Mouse (Mus musculus): Measurements from ENCODE around the gene Trpm8. TPM values are rescaled to one million over a fixed set of nuclear protein-coding genes. Genes with fewer than 3 reads are reported as not detected.

The Trpm8 gene
- polyA plus RNA-seq, 1 experiment, result 0.02 TPM

DNA sequence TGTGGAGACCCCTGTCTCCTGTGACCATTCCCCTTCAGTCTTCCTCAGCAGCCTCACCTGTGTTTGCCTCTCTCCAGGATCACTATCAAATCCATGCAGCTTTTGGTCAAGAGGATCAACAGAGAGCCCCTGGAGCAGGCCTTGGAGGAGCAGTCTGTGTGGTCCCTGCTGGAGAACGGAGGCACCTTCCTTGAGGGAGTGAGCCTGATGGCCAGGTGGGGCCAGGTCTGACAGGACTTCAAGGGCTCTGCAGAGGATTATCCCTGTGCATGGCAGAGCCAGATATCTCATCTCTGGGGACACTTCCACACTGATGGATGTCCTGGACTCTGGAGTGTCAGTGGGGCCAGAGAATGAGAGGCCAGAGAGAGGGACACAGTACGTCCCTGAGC is 22.0 kb upstream of the Trpm8 start:
- H3K4me3 ChIP-seq (ENCODE audit: insufficient read depth, low read length), result no peak overlapping the region
- H3K27ac ChIP-seq (ENCODE audit: insufficient read depth, low read length), result no peak overlapping the region
- H3K4me1 ChIP-seq (ENCODE audit: control insufficient read depth, insufficient read depth, low read length), result no peaks in the 10 kb centered on the region
- TF ChIP-seq CTCF (IDR thresholded peaks at IDR 0.05; ENCODE audit: extremely low read depth, insufficient read depth, low read length) (no peak), POLR2A (IDR thresholded peaks at IDR 0.05; ENCODE audit: extremely low read depth, insufficient read depth, low read length) (no peak)

DNA sequence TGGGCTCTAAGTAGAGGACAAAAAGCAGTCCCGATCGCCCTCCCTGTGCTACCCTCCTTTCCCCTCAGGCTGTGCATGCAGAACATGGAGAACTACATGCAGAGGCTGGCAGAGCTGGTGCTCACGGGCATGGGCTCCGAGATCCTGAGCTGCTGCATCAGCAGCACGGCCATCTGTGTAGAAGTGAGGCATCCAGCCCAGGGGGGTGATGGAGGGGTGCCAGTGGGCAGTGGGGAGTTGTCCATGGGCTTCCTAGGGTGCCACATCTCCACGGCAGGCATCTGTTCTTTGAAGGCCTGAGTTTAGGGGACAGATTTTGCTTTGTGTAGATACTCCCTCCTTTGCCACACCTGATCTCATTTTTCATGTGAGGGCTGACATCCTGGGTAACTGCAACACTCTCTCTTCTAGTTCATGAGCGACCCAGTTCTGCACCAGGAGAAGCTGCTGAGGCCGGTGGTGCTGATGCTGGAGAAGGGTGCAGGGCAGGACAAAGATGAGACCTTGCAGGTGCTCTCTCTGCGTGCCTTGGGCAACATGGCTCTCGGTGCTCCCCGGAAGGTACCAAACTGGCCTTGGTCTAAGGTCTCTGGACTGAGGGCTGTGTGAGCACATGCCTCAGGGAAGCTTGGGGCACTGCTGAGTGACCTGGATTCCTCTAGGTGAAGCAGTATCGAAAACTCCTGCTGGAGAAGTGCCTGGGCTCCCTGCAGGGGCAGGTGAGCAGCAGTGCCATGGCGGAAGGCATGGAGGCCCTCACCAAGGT is 21.3 kb upstream of the Trpm8 start:
- no peak overlapping the region for H3K27ac ChIP-seq (ENCODE audit: insufficient read depth, low read length)
- no peaks in the 10 kb centered on the region for H3K4me1 ChIP-seq (ENCODE audit: control insufficient read depth, insufficient read depth, low read length)
- no peak overlapping the region for H3K4me3 ChIP-seq (ENCODE audit: insufficient read depth, low read length)
- TF ChIP-seq POLR2A (IDR thresholded peaks at IDR 0.05; ENCODE audit: extremely low read depth, insufficient read depth, low read length) (no peak), CTCF (IDR thresholded peaks at IDR 0.05; ENCODE audit: extremely low read depth, insufficient read depth, low read length) (no peak)

DNA sequence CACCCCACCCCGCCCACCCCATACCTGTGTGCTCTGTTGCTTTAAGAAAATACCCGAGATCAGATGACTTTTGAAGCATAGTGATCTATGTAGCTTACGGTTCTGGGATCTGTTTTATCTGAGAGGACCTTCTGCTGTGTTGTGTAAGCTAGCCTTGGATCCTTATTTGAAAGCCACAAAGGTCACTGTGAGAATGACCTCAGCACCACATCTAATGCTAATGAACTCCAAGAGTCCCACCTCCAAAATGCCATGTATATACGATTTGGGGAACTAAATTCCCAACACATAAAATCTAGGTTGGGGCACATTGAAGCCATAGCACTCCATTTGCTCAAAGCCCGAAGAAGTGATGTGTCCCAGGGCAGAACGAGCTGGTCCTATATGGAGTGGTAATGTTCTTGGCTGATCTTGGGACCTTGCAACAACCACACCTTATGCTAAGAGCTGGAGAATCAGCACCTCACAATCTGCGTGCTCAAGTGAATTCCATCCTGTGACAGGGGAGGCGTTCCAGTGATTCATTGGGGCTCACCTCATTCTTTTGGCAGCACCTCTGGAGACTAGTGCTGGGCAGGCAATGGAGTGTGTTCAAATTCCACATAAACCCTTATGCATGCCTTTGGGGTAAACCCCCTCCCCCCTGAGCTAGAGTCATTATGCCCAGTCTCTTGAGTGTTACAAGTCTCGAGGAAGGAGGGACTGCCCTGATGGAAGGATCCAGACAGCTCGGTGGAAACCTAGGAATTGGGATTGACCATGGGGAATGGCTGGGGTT is 20.4 kb upstream of the Trpm8 start:
- H3K4me1 ChIP-seq (ENCODE audit: control insufficient read depth, insufficient read depth, low read length), result no peaks in the 10 kb centered on the region
- TF ChIP-seq POLR2A (IDR thresholded peaks at IDR 0.05; ENCODE audit: extremely low read depth, insufficient read depth, low read length) (no peak), CTCF (IDR thresholded peaks at IDR 0.05; ENCODE audit: extremely low read depth, insufficient read depth, low read length) (no peak)
- H3K27ac ChIP-seq (ENCODE audit: insufficient read depth, low read length), result no peak overlapping the region
- no peak overlapping the region for H3K4me3 ChIP-seq (ENCODE audit: insufficient read depth, low read length)

DNA sequence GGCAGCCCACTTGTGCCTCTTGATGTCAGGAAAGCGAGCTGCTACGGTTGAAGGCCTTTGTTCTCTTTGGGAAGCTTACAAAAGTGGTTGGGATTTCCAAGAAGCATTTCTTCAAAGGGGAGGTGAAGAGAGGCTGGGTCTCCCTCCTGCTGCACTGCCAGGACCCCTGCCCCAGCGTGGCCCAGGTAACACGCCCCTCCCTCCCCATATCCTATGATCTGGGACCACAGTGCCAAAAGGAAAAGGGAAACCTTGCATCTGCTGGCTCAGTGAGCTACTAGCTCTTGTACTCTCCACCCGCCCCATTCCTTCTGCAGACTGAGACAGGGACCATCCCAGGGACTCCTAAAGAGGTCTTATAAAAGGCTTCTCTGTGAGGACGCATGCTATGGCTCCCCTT is 19.8 kb upstream of the Trpm8 start:
- Histone ChIP-seq H3K4me3 (ENCODE audit: insufficient read depth, low read length) (no peak overlapping the region), H3K4me1 (ENCODE audit: control insufficient read depth, insufficient read depth, low read length) (no peaks in the 10 kb centered on the region), H3K27ac (ENCODE audit: insufficient read depth, low read length) (no peak overlapping the region)
- TF ChIP-seq POLR2A (IDR thresholded peaks at IDR 0.05; ENCODE audit: extremely low read depth, insufficient read depth, low read length) (no peak), CTCF (IDR thresholded peaks at IDR 0.05; ENCODE audit: extremely low read depth, insufficient read depth, low read length) (no peak)

- Histone ChIP-seq H3K27ac (ENCODE audit: insufficient read depth, low read length) (no peak overlapping the region), H3K4me1 (ENCODE audit: control insufficient read depth, insufficient read depth, low read length) (no peaks in the 10 kb centered on the region), H3K4me3 (ENCODE audit: insufficient read depth, low read length) (no peak overlapping the region)
- no peak for TF ChIP-seq CTCF (IDR thresholded peaks at IDR 0.05; ENCODE audit: extremely low read depth, insufficient read depth, low read length)
- TF ChIP-seq POLR2A (IDR thresholded peaks at IDR 0.05; ENCODE audit: extremely low read depth, insufficient read depth, low read length), result no peak
These were observed 19.1 kb upstream of the Trpm8 start for GRCm38 (mm10) chr1:88258361-88258760.

- TF ChIP-seq POLR2A (IDR thresholded peaks at IDR 0.05; ENCODE audit: extremely low read depth, insufficient read depth, low read length), result no peak
- no peak for TF ChIP-seq CTCF (IDR thresholded peaks at IDR 0.05; ENCODE audit: extremely low read depth, insufficient read depth, low read length)
- Histone ChIP-seq H3K4me3 (ENCODE audit: insufficient read depth, low read length) (no peak overlapping the region), H3K4me1 (ENCODE audit: control insufficient read depth, insufficient read depth, low read length) (no peaks in the 10 kb centered on the region), H3K27ac (ENCODE audit: insufficient read depth, low read length) (no peak overlapping the region)
These were observed 18.4 kb upstream of the Trpm8 start for GRCm38 (mm10) chr1:88258881-88259642.

DNA sequence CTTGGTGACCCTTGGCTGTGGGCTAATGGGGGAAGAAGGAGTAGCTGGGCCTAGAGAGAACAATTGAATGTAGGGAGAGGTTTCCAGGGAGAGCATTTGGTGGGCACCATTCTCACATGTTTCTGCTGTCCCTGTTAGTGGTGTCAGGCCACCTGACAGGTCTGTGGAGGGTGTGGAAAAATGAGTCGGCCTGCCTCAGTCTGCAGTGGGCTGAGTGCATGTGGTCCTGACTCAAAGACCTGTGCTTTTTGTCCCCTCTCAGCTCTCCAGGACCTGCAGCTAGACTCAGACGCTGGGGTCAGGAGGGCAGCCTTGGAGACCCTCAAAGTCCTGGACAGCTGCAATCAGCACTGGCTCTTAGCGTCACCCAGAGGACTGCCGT is 17.8 kb upstream of the Trpm8 start:
- H3K4me3 ChIP-seq (ENCODE audit: insufficient read depth, low read length), result no peak overlapping the region
- H3K4me1 ChIP-seq (ENCODE audit: control insufficient read depth, insufficient read depth, low read length), result no peaks in the 10 kb centered on the region
- TF ChIP-seq POLR2A (IDR thresholded peaks at IDR 0.05; ENCODE audit: extremely low read depth, insufficient read depth, low read length), result no peak
- no peak for TF ChIP-seq CTCF (IDR thresholded peaks at IDR 0.05; ENCODE audit: extremely low read depth, insufficient read depth, low read length)
- no peak overlapping the region for H3K27ac ChIP-seq (ENCODE audit: insufficient read depth, low read length)

DNA sequence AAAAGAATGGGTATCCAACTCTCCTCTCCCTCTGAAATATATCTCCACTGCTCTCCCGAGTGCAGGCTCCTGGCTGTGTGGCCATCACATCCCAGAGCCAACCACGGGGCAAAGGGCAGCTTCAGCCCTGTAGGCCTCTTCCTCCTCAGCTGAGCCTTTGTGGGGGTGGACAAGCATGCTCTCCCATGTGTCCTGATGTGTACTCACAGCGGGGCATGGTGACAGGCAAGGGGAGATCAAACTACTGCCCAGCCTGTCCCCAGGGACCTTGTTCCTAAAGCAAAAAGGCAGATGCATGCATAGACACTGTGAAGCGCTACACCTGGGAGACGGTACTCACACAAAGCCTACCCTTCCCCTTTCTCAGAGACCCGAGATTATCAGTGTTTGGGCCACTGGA is 17.3 kb upstream of the Trpm8 start:
- H3K4me1 ChIP-seq (ENCODE audit: control insufficient read depth, insufficient read depth, low read length), result no peaks in the 10 kb centered on the region
- no peak overlapping the region for H3K4me3 ChIP-seq (ENCODE audit: insufficient read depth, low read length)
- TF ChIP-seq CTCF (IDR thresholded peaks at IDR 0.05; ENCODE audit: extremely low read depth, insufficient read depth, low read length) (no peak), POLR2A (IDR thresholded peaks at IDR 0.05; ENCODE audit: extremely low read depth, insufficient read depth, low read length) (no peak)
- H3K27ac ChIP-seq (ENCODE audit: insufficient read depth, low read length), result no peak overlapping the region

GRCm38 (mm10) chr1:88260604-88261377 is 16.7 kb upstream of the Trpm8 start:
- Histone ChIP-seq H3K27ac (ENCODE audit: insufficient read depth, low read length) (no peak overlapping the region), H3K4me3 (ENCODE audit: insufficient read depth, low read length) (no peak overlapping the region), H3K4me1 (ENCODE audit: control insufficient read depth, insufficient read depth, low read length) (no peaks in the 10 kb centered on the region)
- TF ChIP-seq CTCF (IDR thresholded peaks at IDR 0.05; ENCODE audit: extremely low read depth, insufficient read depth, low read length), result no peak
